Mouse (Mus musculus): ENCODE data around the gene Gon4l. TPM values are rescaled to one million over a fixed set of nuclear protein-coding genes. Genes with fewer than 3 reads are reported as not detected.
"Not testable (repeated sequence)": the region's sequence is repeated elsewhere in the genome, so short reads cannot be mapped to it uniquely, and the experiment has no call there.

The Gon4l gene
- 6.6 and 7.0 TPM in 2 replicates for polyA plus RNA-seq (2015; fragmentation: Nextera tagmentation; extraction: Ambion mirVana)

- not testable (repeated sequence) for H3K27ac ChIP-seq (ENCODE audit: low read length); H3K27me3 ChIP-seq (replicated peaks; ENCODE audit: control insufficient read depth, insufficient read depth, low read length); H3K9me3 ChIP-seq (ENCODE audit: control insufficient read depth, low read length); H3K36me3 ChIP-seq (ENCODE audit: control insufficient read depth, insufficient read depth, low read length); H3K4me1 ChIP-seq (ENCODE audit: control insufficient read depth, insufficient read depth, low read length)
- peak within 1 kb of the TSS; percentile 43 for H3K4me3 ChIP-seq (ENCODE audit: low read length)
- H3K9ac ChIP-seq (ENCODE audit: low read depth, low read length) = peak within 1 kb of the TSS; percentile 43; the same call in 1 of the 2 replicates
- H3K4me2 ChIP-seq (ENCODE audit: low read depth, low read length) = peak within 1 kb of the TSS; percentile 48
- WGBS = 2% methylated on average over 23 of the region's 39 CpGs
- ATAC-seq = peak; percentile 78
Observed at GRCm38 (mm10) chr3:88834951-88835491, at the start of gene Gon4l. Gene Gon4l, plus strand, starts transcription at chr3:88835231.

- not testable (repeated sequence) for H3K27ac ChIP-seq (ENCODE audit: low read length); H3K36me3 ChIP-seq (ENCODE audit: control insufficient read depth, insufficient read depth, low read length); H3K9ac ChIP-seq (ENCODE audit: low read depth, low read length); H3K4me1 ChIP-seq (ENCODE audit: control insufficient read depth, insufficient read depth, low read length); H3K4me2 ChIP-seq (ENCODE audit: low read depth, low read length); H3K9me3 ChIP-seq (ENCODE audit: control insufficient read depth, low read length); H3K27me3 ChIP-seq (replicated peaks; ENCODE audit: control insufficient read depth, insufficient read depth, low read length); H3K4me3 ChIP-seq (ENCODE audit: low read length); ATAC-seq
- WGBS = 90% methylated on average over 1 of the region's 4 CpGs
Observed at GRCm38 (mm10) chr3:88786323-88786722, 48.7 kb upstream of the Gon4l start.

- ATAC-seq = not testable (repeated sequence)
Observed at GRCm38 (mm10) chr3:88786805-88787204, 48.2 kb upstream of the Gon4l start.

GRCm38 (mm10) chr3:88788033-88788432 lies 47.0 kb upstream of the Gon4l start:
- not testable (repeated sequence) for ATAC-seq; H3K27me3 ChIP-seq (replicated peaks; ENCODE audit: control insufficient read depth, insufficient read depth, low read length); H3K4me1 ChIP-seq (ENCODE audit: control insufficient read depth, insufficient read depth, low read length); H3K9me3 ChIP-seq (ENCODE audit: control insufficient read depth, low read length); H3K4me3 ChIP-seq (ENCODE audit: low read length); H3K4me2 ChIP-seq (ENCODE audit: low read depth, low read length); H3K27ac ChIP-seq (ENCODE audit: low read length); H3K9ac ChIP-seq (ENCODE audit: low read depth, low read length); H3K36me3 ChIP-seq (ENCODE audit: control insufficient read depth, insufficient read depth, low read length)
- no CpG with 5 or more reads among the region's 4 CpGs for WGBS

More at GRCm38 (mm10) chr3:88786805-88787204, 48.2 kb upstream of the Gon4l start:
- H3K4me1 ChIP-seq (ENCODE audit: control insufficient read depth, insufficient read depth, low read length); H3K27ac ChIP-seq (ENCODE audit: low read length); H3K36me3 ChIP-seq (ENCODE audit: control insufficient read depth, insufficient read depth, low read length); H3K4me2 ChIP-seq (ENCODE audit: low read depth, low read length); H3K9me3 ChIP-seq (ENCODE audit: control insufficient read depth, low read length); H3K9ac ChIP-seq (ENCODE audit: low read depth, low read length); H3K27me3 ChIP-seq (replicated peaks; ENCODE audit: control insufficient read depth, insufficient read depth, low read length); H3K4me3 ChIP-seq (ENCODE audit: low read length): not testable (repeated sequence)
- no CpG with 5 or more reads among the region's 8 CpGs for WGBS

GRCm38 (mm10) chr3:88797507-88797906 lies 37.5 kb upstream of the Gon4l start:
- H3K36me3 ChIP-seq (ENCODE audit: control insufficient read depth, insufficient read depth, low read length); H3K9ac ChIP-seq (ENCODE audit: low read depth, low read length); H3K9me3 ChIP-seq (ENCODE audit: control insufficient read depth, low read length); H3K4me1 ChIP-seq (ENCODE audit: control insufficient read depth, insufficient read depth, low read length); ATAC-seq; H3K27ac ChIP-seq (ENCODE audit: low read length); H3K4me3 ChIP-seq (ENCODE audit: low read length); H3K4me2 ChIP-seq (ENCODE audit: low read depth, low read length); H3K27me3 ChIP-seq (replicated peaks; ENCODE audit: control insufficient read depth, insufficient read depth, low read length): not testable (repeated sequence)
- WGBS = 92% methylated on average over 6 of the region's 6 CpGs

- H3K27ac ChIP-seq (ENCODE audit: low read length) = no peak overlapping the region
- no peak overlapping the region for H3K9ac ChIP-seq (ENCODE audit: low read depth, low read length)
- ATAC-seq = no peak
- 85% methylated on average over 5 of the region's 5 CpGs for WGBS
- no peak overlapping the region for H3K4me3 ChIP-seq (ENCODE audit: low read length)
- no peak overlapping the region for H3K4me2 ChIP-seq (ENCODE audit: low read depth, low read length)
- no peaks in the 10 kb centered on the region for H3K4me1 ChIP-seq (ENCODE audit: control insufficient read depth, insufficient read depth, low read length)
- no peaks in the 10 kb centered on the region for H3K9me3 ChIP-seq (ENCODE audit: control insufficient read depth, low read length)
- peaks cover 3% of the 10 kb centered on the region; the same call in 1 of the 2 replicates for H3K36me3 ChIP-seq (ENCODE audit: control insufficient read depth, insufficient read depth, low read length)
- no peaks in the 10 kb centered on the region for H3K27me3 ChIP-seq (replicated peaks; ENCODE audit: control insufficient read depth, insufficient read depth, low read length)
Observed at GRCm38 (mm10) chr3:88803910-88804540, 31.0 kb upstream of the Gon4l start.

GRCm38 (mm10) chr3:88825710-88826109 lies 9.3 kb upstream of the Gon4l start:
- no peak overlapping the region for H3K4me3 ChIP-seq (ENCODE audit: low read length)
- H3K4me2 ChIP-seq (ENCODE audit: low read depth, low read length) = no peak overlapping the region
- 89% methylated on average over 1 of the region's 1 CpGs for WGBS
- no peaks in the 10 kb centered on the region for H3K9me3 ChIP-seq (ENCODE audit: control insufficient read depth, low read length)
- no peaks in the 10 kb centered on the region for H3K36me3 ChIP-seq (ENCODE audit: control insufficient read depth, insufficient read depth, low read length)
- H3K27me3 ChIP-seq (replicated peaks; ENCODE audit: control insufficient read depth, insufficient read depth, low read length) = no peaks in the 10 kb centered on the region
- no peaks in the 10 kb centered on the region for H3K4me1 ChIP-seq (ENCODE audit: control insufficient read depth, insufficient read depth, low read length)
- H3K9ac ChIP-seq (ENCODE audit: low read depth, low read length) = no peak overlapping the region
- H3K27ac ChIP-seq (ENCODE audit: low read length) = no peak overlapping the region
- no peak for ATAC-seq

GRCm38 (mm10) chr3:88827231-88827630 lies 7.8 kb upstream of the Gon4l start:
- no peaks in the 10 kb centered on the region for H3K4me1 ChIP-seq (ENCODE audit: control insufficient read depth, insufficient read depth, low read length)
- no peak overlapping the region for H3K4me2 ChIP-seq (ENCODE audit: low read depth, low read length)
- WGBS = 91% methylated on average over 9 of the region's 9 CpGs
- H3K9me3 ChIP-seq (ENCODE audit: control insufficient read depth, low read length) = no peaks in the 10 kb centered on the region
- no peak overlapping the region for H3K9ac ChIP-seq (ENCODE audit: low read depth, low read length)
- H3K27me3 ChIP-seq (replicated peaks; ENCODE audit: control insufficient read depth, insufficient read depth, low read length) = no peaks in the 10 kb centered on the region
- H3K4me3 ChIP-seq (ENCODE audit: low read length) = no peak overlapping the region
- H3K36me3 ChIP-seq (ENCODE audit: control insufficient read depth, insufficient read depth, low read length) = no peaks in the 10 kb centered on the region
- no peak for ATAC-seq
- no peak overlapping the region for H3K27ac ChIP-seq (ENCODE audit: low read length)

- peak overlapping the region; percentile 37 for H3K4me2 ChIP-seq (ENCODE audit: low read depth, low read length)
- not testable (repeated sequence) for H3K9me3 ChIP-seq (ENCODE audit: control insufficient read depth, low read length); H3K27ac ChIP-seq (ENCODE audit: low read length); H3K9ac ChIP-seq (ENCODE audit: low read depth, low read length); H3K4me1 ChIP-seq (ENCODE audit: control insufficient read depth, insufficient read depth, low read length); H3K27me3 ChIP-seq (replicated peaks; ENCODE audit: control insufficient read depth, insufficient read depth, low read length); H3K36me3 ChIP-seq (ENCODE audit: control insufficient read depth, insufficient read depth, low read length)
- H3K4me3 ChIP-seq (ENCODE audit: low read length) = peak overlapping the region; percentile 25
- 5% methylated on average over 21 of the region's 28 CpGs for WGBS
- ATAC-seq = peak; percentile 73
Observed at GRCm38 (mm10) chr3:88831177-88832121, 3.6 kb upstream of the Gon4l start.
